Mouse (Mus musculus) cortical plate, adult 2 months (tissue): ENCODE measurements at regions not wholly inside any gene's neighbourhood (a gene's known extent, or its start where the extent isn't known, plus 50 kb on each side); places are given as distances from the start of the nearest gene placed in this dataset.

Experiments used
- CTCF ChIP-seq: fragments of 200-500 bp; IDR thresholded peaks from 2 replicates; pipeline ENCODE4 v1.5.1; 2011; ENCODE audit warnings: mild to moderate bottlenecking, control low read depth, low read length; ENCODE audit not compliant: insufficient read depth; ENCODE audit errors: extremely low read depth
- POLR2A ChIP-seq: fragments of 200-500 bp; IDR thresholded peaks from 2 replicates; pipeline ENCODE4 v1.6.1; 2011; ENCODE audit warnings: mild to moderate bottlenecking, low read length, control low read depth; ENCODE audit not compliant: insufficient read depth; ENCODE audit errors: extremely low read depth

GRCm38 (mm10) chr3:123852889-123853288 lies 162.2 kb upstream of the Ndst3 start:
- TF ChIP-seq CTCF: no peak
- no peak for TF ChIP-seq POLR2A
